Mouse (Mus musculus) kidney, adult 2 months (tissue): ENCODE measurements at regions not wholly inside any gene's neighbourhood (a gene's known extent, or its start where the extent isn't known, plus 50 kb on each side); places are given as distances from the start of the nearest gene placed in this dataset.
"Not testable (repeated sequence)": the region's sequence is repeated elsewhere in the genome, so short reads cannot be mapped to it uniquely, and the experiment has no call there.

Experiments
- DNase-seq: peaks from one replicate; pipeline ENCODE4 v3.0.0; 2021
- H3K27ac ChIP-seq: fragments of 200-500 bp; 2 replicates; pipeline ENCODE4 v1.5.1; 2012; ENCODE audit warnings: low read depth, low read length, control low read depth, inconsistent platforms; ENCODE audit not compliant: insufficient read depth
- H3K27me3 ChIP-seq: fragments of 200-500 bp; replicated peaks from 2 replicates; pipeline ENCODE4 v1.6.1; 2012; ENCODE audit warnings: mild to moderate bottlenecking, moderate library complexity, low read length, inconsistent platforms; ENCODE audit not compliant: control insufficient read depth, insufficient read depth
- H3K36me3 ChIP-seq: fragments of 200-500 bp; 2 replicates; pipeline ENCODE4 v1.6.1; 2012; ENCODE audit warnings: mild to moderate bottlenecking, moderate library complexity, low read length, inconsistent platforms; ENCODE audit not compliant: control insufficient read depth, insufficient read depth
- H3K4me1 ChIP-seq: fragments of 200-500 bp; 2 replicates; pipeline ENCODE4 v1.6.1; 2011; ENCODE audit warnings: low read length; ENCODE audit not compliant: control insufficient read depth, insufficient read depth
- H3K4me3 ChIP-seq: fragments of 200-500 bp; 2 replicates; pipeline ENCODE4 v1.5.1; 2011; ENCODE audit warnings: mild to moderate bottlenecking, low read depth, low read length, control low read depth; ENCODE audit not compliant: insufficient read depth
- CTCF ChIP-seq: fragments of 200-500 bp; conservative IDR thresholded peaks from 2 replicates; pipeline ENCODE4 v1.5.1; 2011; ENCODE audit warnings: low read depth, mild to moderate bottlenecking, control low read depth, low read length, moderate library complexity, mixed read lengths; ENCODE audit not compliant: insufficient read depth, insufficient read length
- POLR2A ChIP-seq: fragments of 200-500 bp; IDR thresholded peaks from one replicate; pipeline ENCODE4 v1.6.1; 2011; ENCODE audit warnings: low read depth, low read length, control low read depth
- WGBS: fragments of 180-500 bp; shearing (Covaris S2); methylation state at CpG from one replicate; pipeline ENCODE4 v1.1.7; 2018; 5-methylcytosine and 5-hydroxymethylcytosine counted together

- H3K27ac ChIP-seq, result no peak overlapping the region
- TF ChIP-seq CTCF (no peak), POLR2A (no peak)
- DNase-seq, result no peak
- H3K27me3 ChIP-seq, result no peaks in the 10 kb centered on the region
- no peak overlapping the region for H3K4me3 ChIP-seq
- 61% methylated on average over 4 of the region's 4 CpGs for WGBS
- 0 out of 2 replicates have a peak, but pooled peaks cover 1% of the 10 kb centered on the region for H3K4me1 ChIP-seq
- no peaks in the 10 kb centered on the region for H3K36me3 ChIP-seq
Observed at GRCm38 (mm10) chr11:28993270-28993847, 137.2 kb upstream of the Pnpt1 start.

GRCm38 (mm10) chr11:28998314-28999106, 132.0 kb upstream of the Pnpt1 start:
- Histone ChIP-seq H3K27me3 (no peaks in the 10 kb centered on the region), H3K4me1 (0 out of 2 replicates have a peak, but pooled peaks cover 3% of the 10 kb centered on the region), H3K4me3 (no peak overlapping the region), H3K36me3 (no peaks in the 10 kb centered on the region), H3K27ac (peak overlapping the region; percentile 80)
- no peak for TF ChIP-seq POLR2A
- TF ChIP-seq CTCF, result no peak
- peak; percentile 35 for DNase-seq
- WGBS, result 49% methylated on average over 3 of the region's 3 CpGs

DNA sequence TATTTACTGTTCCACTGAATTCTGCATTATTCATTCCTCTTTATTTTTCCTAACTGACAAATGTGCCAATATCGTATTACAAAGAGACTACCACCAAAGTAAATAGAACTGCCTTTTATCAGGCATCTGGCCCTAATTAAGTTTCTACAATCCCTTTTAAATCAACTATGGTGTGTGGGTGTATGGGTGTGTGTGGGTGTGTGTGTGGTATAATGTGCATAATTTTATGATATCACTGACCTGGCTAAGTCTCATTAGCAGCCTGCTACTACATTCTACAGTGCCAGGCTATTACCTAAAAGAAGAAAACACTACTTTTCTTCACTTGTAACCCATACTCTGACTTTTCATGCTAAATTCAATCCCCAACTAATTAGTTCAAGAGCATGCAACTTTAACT, 131.3 kb upstream of the Pnpt1 start:
- H3K27ac ChIP-seq, result no peak overlapping the region
- H3K4me3 ChIP-seq, result no peak overlapping the region
- 48% methylated on average over 1 of the region's 1 CpGs for WGBS
- H3K4me1 ChIP-seq, result 0 out of 2 replicates have a peak, but pooled peaks cover 3% of the 10 kb centered on the region
- no peak for DNase-seq
- H3K36me3 ChIP-seq, result no peaks in the 10 kb centered on the region
- no peak for TF ChIP-seq CTCF
- no peak for TF ChIP-seq POLR2A
- H3K27me3 ChIP-seq, result no peaks in the 10 kb centered on the region

GRCm38 (mm10) chr11:28999620-29000019, 130.9 kb upstream of the Pnpt1 start:
- H3K4me3 ChIP-seq, result no peak overlapping the region
- 0 out of 2 replicates have a peak, but pooled peaks cover 3% of the 10 kb centered on the region for H3K4me1 ChIP-seq
- TF ChIP-seq CTCF (no peak), POLR2A (no peak)
- DNase-seq, result peak; percentile 25
- H3K36me3 ChIP-seq, result no peaks in the 10 kb centered on the region
- H3K27ac ChIP-seq, result no peak overlapping the region; the same call in 1 of the 2 replicates
- 48% methylated on average over 3 of the region's 3 CpGs for WGBS
- H3K27me3 ChIP-seq, result no peaks in the 10 kb centered on the region

- no peak overlapping the region for H3K4me3 ChIP-seq
- WGBS, result 57% methylated on average over 2 of the region's 2 CpGs
- H3K36me3 ChIP-seq, result no peaks in the 10 kb centered on the region
- H3K27me3 ChIP-seq, result no peaks in the 10 kb centered on the region
- H3K4me1 ChIP-seq, result 0 out of 2 replicates have a peak, but pooled peaks cover 3% of the 10 kb centered on the region
- no peak for TF ChIP-seq POLR2A
- no peak for TF ChIP-seq CTCF
- H3K27ac ChIP-seq, result no peak overlapping the region
- DNase-seq, result no peak
Observed at GRCm38 (mm10) chr11:29000212-29000611, 130.3 kb upstream of the Pnpt1 start.

DNA sequence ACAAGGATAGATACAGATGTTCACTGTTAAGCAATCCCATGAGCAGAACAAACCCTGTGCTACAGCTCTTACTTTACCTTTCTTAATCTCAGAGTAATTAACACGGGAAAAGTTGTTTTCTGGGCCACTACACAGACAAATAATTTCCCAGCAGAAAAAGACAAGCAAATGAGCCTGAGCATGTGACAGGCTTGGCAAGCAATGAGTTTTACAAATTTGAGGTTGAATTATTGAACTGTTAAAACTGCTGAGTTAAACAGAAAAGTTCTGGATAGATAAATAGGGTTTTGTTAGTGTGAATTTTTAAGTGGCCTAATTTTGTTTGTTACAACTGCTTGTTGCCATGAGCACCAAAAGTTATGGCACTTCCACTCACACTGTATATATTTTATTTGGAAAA, 113.1 kb upstream of the Pnpt1 start:
- peak; percentile 70 for DNase-seq
- Histone ChIP-seq H3K4me1 (no peaks in the 10 kb centered on the region), H3K27me3 (no peaks in the 10 kb centered on the region; the same call in 1 of the 2 replicates), H3K4me3 (no peak overlapping the region), H3K27ac (no peak overlapping the region), H3K36me3 (no peaks in the 10 kb centered on the region)
- 22% methylated on average over 1 of the region's 1 CpGs for WGBS
- TF ChIP-seq CTCF, result no peak
- TF ChIP-seq POLR2A, result no peak

GRCm38 (mm10) chr11:29040817-29041216, 89.7 kb upstream of the Pnpt1 start:
- Histone ChIP-seq H3K27me3 (no peaks in the 10 kb centered on the region), H3K4me1 (no peaks in the 10 kb centered on the region), H3K36me3 (no peaks in the 10 kb centered on the region), H3K27ac (no peak overlapping the region), H3K4me3 (no peak overlapping the region)
- DNase-seq, result peak; percentile 3
- TF ChIP-seq POLR2A, result no peak
- TF ChIP-seq CTCF, result no peak

DNA sequence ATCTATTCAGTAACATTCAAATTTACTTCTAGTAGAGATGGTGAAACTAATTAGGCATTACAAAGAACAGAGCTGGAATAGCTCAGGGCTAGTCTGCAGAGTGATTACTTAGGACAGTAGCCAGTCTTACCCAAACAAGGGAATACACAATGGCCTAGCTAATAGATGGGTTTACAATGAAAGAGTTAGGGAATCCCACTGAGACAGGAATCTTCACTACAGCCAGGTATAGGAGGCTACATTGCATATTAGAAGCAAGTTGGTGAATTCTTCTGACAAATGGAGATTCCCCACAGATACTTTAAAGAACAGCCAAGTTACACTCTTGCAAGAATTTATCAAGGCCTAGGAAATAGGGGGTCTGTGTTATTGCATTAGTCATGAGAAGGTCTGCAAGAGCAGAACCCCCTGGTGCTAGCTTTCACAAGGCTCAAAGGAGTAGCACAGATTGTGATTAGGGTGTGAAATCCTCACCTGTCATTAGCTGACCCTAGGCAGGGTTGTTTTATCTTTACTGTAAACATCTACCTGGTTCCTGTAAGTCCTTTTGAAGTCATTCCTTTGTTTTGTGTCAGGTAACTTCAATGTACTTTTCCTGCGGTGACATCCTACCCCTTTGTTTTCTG, 82.4 kb upstream of the Pnpt1 start:
- not testable (repeated sequence) for H3K4me1 ChIP-seq, H3K27ac ChIP-seq, DNase-seq, H3K36me3 ChIP-seq, H3K27me3 ChIP-seq, H3K4me3 ChIP-seq
- 28% methylated on average over 1 of the region's 1 CpGs for WGBS
